Mouse (Mus musculus): Measurements from ENCODE around the gene Pygo2.

DNA sequence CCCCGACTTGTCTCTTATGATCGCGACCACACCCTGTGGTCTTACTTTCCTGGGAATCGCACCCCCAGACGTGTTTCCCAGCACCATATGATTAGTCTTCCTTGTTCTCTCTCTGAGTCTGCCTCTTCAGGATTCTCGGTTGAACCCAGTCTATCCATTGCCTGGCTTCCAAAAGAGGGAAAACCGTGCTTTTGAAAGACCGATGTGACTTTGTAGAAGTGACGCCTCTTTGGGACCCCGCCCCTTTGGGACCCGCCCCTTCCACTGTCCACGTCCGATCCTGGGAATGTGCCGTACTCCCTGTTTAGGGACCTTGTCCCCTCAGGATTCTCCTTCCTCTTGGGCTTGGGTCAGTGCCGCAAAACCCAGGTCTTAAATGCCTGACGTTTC, 11.2 kb upstream of the Pygo2 start:
- TF ChIP-seq JUN (IDR thresholded peaks at IDR 0.05; ENCODE audit: insufficient read depth, low read depth, low read length) (no peak), CTCF (conservative IDR thresholded peaks at IDR 0.05 in 1 of 2, IDR thresholded peaks at IDR 0.05 in 1 of 2; ENCODE audit: low read depth in 2 of 2, low read length in 2 of 2) (no peak), ELF1 (IDR thresholded peaks at IDR 0.05; ENCODE audit: low read depth, low read length) (no peak), ZKSCAN1 (IDR thresholded peaks at IDR 0.05; ENCODE audit: borderline replicate concordance, low read depth, low read length) (no peak), CHD2 (IDR thresholded peaks at IDR 0.05; ENCODE audit: low read length) (no peak)

Data from CH12.LX (cell line).